Mouse (Mus musculus) midbrain, embryonic 16.5 days (tissue): ENCODE measurements around the gene T. TPM values are rescaled to one million over a fixed set of nuclear protein-coding genes. Genes with fewer than 3 reads are reported as not detected.
"Not testable (repeated sequence)": the region's sequence is repeated elsewhere in the genome, so short reads cannot be mapped to it uniquely, and the experiment has no call there.

ENCODE experiments used
- ATAC-seq: fragments of 200-750 bp; cut with Nextera tagmentation; 2 replicates; pipeline ENCODE4 v1.8.0; 2017; ENCODE audit warnings: moderate TSS enrichment
- H3K27ac ChIP-seq: fragments of 300-500 bp; sonication (generic); 2 replicates; pipeline ENCODE4 v1.5.1; 2014; ENCODE audit warnings: mild to moderate bottlenecking, low read length, mixed read lengths
- H3K27me3 ChIP-seq: fragments of 300-500 bp; sonication (generic); 2 replicates; pipeline ENCODE4 v1.6.1; 2014; ENCODE audit warnings: low read depth, low read length, mixed read lengths; ENCODE audit not compliant: control insufficient read depth, insufficient read depth
- H3K36me3 ChIP-seq: fragments of 300-500 bp; sonication (generic); 2 replicates; pipeline ENCODE4 v1.6.1; 2014; ENCODE audit warnings: mild to moderate bottlenecking, low read length, moderate library complexity, mixed read lengths; ENCODE audit not compliant: control insufficient read depth, insufficient read depth
- H3K4me1 ChIP-seq: fragments of 300-500 bp; sonication (generic); 2 replicates; pipeline ENCODE4 v1.6.1; 2014; ENCODE audit warnings: mild to moderate bottlenecking, low read length, mixed read lengths; ENCODE audit not compliant: control insufficient read depth, insufficient read depth
- H3K4me2 ChIP-seq: fragments of 300-500 bp; sonication (generic); 2 replicates; pipeline ENCODE4 v1.6.1; 2014; ENCODE audit warnings: mild to moderate bottlenecking, low read length, mixed read lengths
- H3K4me3 ChIP-seq: fragments of 300-500 bp; sonication (generic); 2 replicates; pipeline ENCODE4 v1.5.1; 2014; ENCODE audit warnings: low read depth, mild to moderate bottlenecking, low read length, moderate library complexity, mixed read lengths
- H3K9ac ChIP-seq: fragments of 300-500 bp; sonication (generic); 2 replicates; pipeline ENCODE4 v1.6.1; 2014; ENCODE audit warnings: low read depth, low read length, mixed read lengths
- H3K9me3 ChIP-seq: fragments of 300-500 bp; sonication (generic); replicated peaks from 2 replicates; pipeline ENCODE4 v1.6.1; 2014; ENCODE audit warnings: mild to moderate bottlenecking, low read length, mixed read lengths; ENCODE audit not compliant: control insufficient read depth, poor library complexity, severe bottlenecking
- WGBS: fragments of 180-500 bp; shearing (Covaris S2); extraction: QIAGEN DNeasy Blood & Tissue Kit; methylation state at CpG from one replicate; pipeline ENCODE4 v1.1.7; 2014; 5-methylcytosine and 5-hydroxymethylcytosine counted together
- polyA plus RNA-seq: library from polyadenylated mRNA; unstranded; fragments of >200 nt; fragmentation: Nextera tagmentation; extraction: Ambion mirVana; gene quantifications from 2 replicates; pipeline ENCODE4 v1.2.1, GENCODE M21; 2015

Gene T
- polyA plus RNA-seq, 1 experiment from 2014 or later = 0.44 TPM

DNA sequence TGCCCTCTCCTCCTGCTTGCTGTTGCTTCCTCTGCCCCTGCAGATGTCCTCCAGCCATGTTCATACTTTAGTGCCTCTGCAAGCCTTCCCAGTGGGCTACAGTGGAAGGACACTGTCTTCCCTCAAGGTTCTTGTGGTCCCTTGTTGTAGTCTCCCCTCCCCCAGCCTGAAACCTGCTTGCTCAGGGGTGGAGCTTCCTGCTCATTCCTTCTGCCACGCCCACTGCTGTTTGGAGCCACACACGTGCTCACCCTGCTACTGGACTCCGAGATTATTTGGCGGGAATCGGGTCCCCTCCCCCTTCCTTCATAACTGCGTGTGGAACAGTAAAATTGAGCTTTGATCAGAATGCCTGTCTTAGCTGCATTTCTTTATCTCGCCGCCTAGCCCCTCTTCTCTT is 30.3 kb upstream of the T start:
- H3K27ac ChIP-seq, H3K4me1 ChIP-seq, H3K9me3 ChIP-seq, H3K4me3 ChIP-seq, H3K36me3 ChIP-seq, H3K9ac ChIP-seq, H3K4me2 ChIP-seq, ATAC-seq, H3K27me3 ChIP-seq: not testable (repeated sequence)
- WGBS = 66% methylated on average over 7 of the region's 8 CpGs

- Histone ChIP-seq H3K4me1 (peaks cover 9% of the 10 kb centered on the region), H3K27me3 (no peaks in the 10 kb centered on the region), H3K4me3 (no peak overlapping the region), H3K9ac (no peak overlapping the region), H3K4me2 (no peak overlapping the region), H3K36me3 (no peaks in the 10 kb centered on the region), H3K9me3 (no peaks in the 10 kb centered on the region), H3K27ac (no peak overlapping the region)
- ATAC-seq = no peak
- 21% methylated on average over 6 of the region's 6 CpGs for WGBS
Observed at GRCm38 (mm10) chr17:8406285-8406684, 27.9 kb upstream of the T start.

DNA sequence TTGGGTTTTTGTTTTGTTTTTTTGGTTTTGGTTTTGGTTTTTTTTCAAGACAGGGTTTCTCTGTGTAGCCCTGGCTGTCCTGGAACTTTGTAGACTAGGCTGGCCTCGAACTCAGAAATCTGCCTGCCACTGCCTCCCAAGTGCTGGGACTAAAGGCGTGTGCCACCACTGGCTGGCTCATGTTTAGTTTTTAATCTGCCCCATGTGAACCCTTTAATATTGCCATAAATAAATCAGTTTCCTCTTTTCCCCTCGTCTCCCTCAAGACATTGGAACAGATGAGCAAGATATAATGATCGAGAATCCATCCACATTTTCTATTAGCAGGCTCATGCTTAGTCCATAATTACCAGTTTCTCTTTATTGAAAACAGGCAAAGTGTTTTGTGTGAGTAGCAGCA is 26.2 kb upstream of the T start:
- not testable (repeated sequence) for H3K4me1 ChIP-seq, H3K9me3 ChIP-seq, H3K27me3 ChIP-seq, H3K4me3 ChIP-seq, H3K9ac ChIP-seq, H3K27ac ChIP-seq, H3K4me2 ChIP-seq, H3K36me3 ChIP-seq, ATAC-seq
- 69% methylated on average over 4 of the region's 4 CpGs for WGBS

DNA sequence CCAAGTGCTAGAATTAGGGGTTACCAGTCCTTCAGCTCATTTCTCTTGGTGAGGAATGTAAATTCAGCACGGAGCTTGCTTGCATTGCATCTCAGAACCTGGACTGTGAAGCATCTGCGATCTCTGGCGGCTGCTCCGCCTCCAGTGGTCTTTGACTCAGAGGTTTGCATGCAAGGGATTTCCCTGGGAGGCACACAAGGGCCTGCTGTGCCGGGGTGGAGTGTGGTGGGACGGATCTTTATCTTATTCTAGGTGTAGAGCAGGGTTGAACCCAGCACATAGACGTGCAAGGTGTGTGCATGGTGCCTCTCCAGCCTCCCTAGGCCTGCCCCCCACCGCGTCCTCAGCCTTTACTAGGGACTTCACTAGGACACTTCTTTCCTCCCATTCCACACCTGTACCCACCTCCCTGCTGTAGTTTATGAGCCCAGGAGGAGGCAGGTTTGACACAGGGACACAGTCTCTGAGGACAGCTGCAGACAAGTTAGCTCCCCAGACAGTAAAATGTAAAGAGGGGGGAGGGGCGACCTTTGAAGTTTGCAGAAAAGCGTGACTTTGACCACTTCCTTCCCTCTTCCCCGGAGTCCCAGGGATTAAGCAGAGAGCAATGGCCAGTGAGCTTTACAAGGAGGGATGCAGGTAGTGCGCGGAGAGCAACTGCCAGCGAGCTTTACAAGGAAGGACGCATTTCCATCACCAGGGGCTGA is 25.5 kb upstream of the T start:
- no peaks in the 10 kb centered on the region for H3K36me3 ChIP-seq
- no peak overlapping the region for H3K27ac ChIP-seq
- WGBS = 2% methylated on average over 16 of the region's 16 CpGs
- H3K9ac ChIP-seq = peak overlapping the region; percentile 30; the same call in 1 of the 2 replicates
- no peaks in the 10 kb centered on the region for H3K9me3 ChIP-seq
- H3K4me3 ChIP-seq = no peak overlapping the region
- no peak; the same call in 1 of the 2 replicates for ATAC-seq
- no peak overlapping the region for H3K4me2 ChIP-seq
- H3K27me3 ChIP-seq = no peaks in the 10 kb centered on the region
- H3K4me1 ChIP-seq = peaks cover 9% of the 10 kb centered on the region

- Histone ChIP-seq H3K27ac (no peak overlapping the region), H3K36me3 (no peaks in the 10 kb centered on the region), H3K9me3 (no peaks in the 10 kb centered on the region), H3K27me3 (no peaks in the 10 kb centered on the region; the same call in 1 of the 2 replicates), H3K4me2 (no peak overlapping the region), H3K4me1 (peaks cover 9% of the 10 kb centered on the region), H3K4me3 (no peak overlapping the region), H3K9ac (no peak overlapping the region)
- no peak for ATAC-seq
- WGBS = 80% methylated on average over 2 of the region's 2 CpGs
Observed at GRCm38 (mm10) chr17:8410330-8410729, 23.9 kb upstream of the T start.

GRCm38 (mm10) chr17:8413656-8414055 is 20.6 kb upstream of the T start:
- WGBS = 69% methylated on average over 5 of the region's 5 CpGs
- H3K9ac ChIP-seq = no peak overlapping the region
- no peaks in the 10 kb centered on the region; the same call in 1 of the 2 replicates for H3K27me3 ChIP-seq
- no peak overlapping the region for H3K4me2 ChIP-seq
- H3K36me3 ChIP-seq = no peaks in the 10 kb centered on the region
- peaks cover 6% of the 10 kb centered on the region for H3K4me1 ChIP-seq
- ATAC-seq = no peak
- no peak overlapping the region for H3K27ac ChIP-seq
- no peak overlapping the region for H3K4me3 ChIP-seq
- no peaks in the 10 kb centered on the region for H3K9me3 ChIP-seq

DNA sequence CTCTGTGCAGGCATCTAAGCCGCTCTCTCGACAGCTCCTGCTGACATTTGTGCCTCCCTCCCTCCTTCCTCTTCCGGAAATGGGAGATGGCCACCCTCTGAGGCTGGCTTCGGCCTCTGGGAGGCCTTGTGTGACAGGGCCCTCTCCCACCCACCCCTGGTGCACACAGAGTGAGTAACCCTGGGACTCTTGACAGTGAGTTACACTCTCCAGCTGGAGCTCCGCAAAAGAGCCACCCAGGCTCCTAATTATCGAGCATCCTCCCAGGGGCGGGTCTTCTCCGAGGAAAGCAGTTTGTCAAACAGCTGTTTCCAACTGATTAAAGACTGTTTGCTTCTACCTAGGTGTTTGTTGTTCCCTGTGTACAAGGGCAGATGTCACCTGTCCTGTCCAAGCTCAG is 18.7 kb upstream of the T start:
- Histone ChIP-seq H3K27me3 (no peaks in the 10 kb centered on the region; the same call in 1 of the 2 replicates), H3K4me3 (no peak overlapping the region)
- 8% methylated on average over 8 of the region's 8 CpGs for WGBS

DNA sequence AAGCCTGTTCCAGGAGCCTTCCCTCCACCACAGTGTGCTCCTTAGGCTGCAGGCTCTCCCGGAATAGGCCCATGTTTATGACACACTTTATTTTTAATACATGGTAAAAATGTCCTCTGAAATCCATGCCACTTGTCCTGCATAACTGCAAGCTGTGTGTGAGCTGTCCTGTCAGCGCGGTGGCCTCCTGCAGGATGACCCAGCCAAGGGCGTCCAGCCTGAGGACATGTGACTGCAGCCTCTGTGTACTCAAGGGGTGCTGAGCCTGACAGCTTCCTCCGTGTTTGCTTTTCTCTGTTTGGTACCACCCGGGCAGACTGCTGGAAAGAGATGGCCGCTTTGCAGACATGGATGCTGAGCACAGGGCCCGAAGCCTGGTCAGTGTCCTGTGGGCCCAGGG is 17.4 kb upstream of the T start:
- no peaks in the 10 kb centered on the region for H3K4me1 ChIP-seq
- no peak overlapping the region for H3K4me2 ChIP-seq
- H3K36me3 ChIP-seq = no peaks in the 10 kb centered on the region
- H3K27ac ChIP-seq = no peak overlapping the region
- no peak for ATAC-seq
- 63% methylated on average over 8 of the region's 8 CpGs for WGBS
- no peaks in the 10 kb centered on the region; the same call in 1 of the 2 replicates for H3K27me3 ChIP-seq
- no peaks in the 10 kb centered on the region for H3K9me3 ChIP-seq
- no peak overlapping the region for H3K4me3 ChIP-seq
- no peak overlapping the region for H3K9ac ChIP-seq

More for the DNA sequence above, 18.7 kb upstream of the T start:
- Histone ChIP-seq H3K27ac (no peak overlapping the region), H3K9me3 (no peaks in the 10 kb centered on the region), H3K9ac (no peak overlapping the region), H3K4me2 (no peak overlapping the region), H3K4me1 (no peaks in the 10 kb centered on the region), H3K36me3 (no peaks in the 10 kb centered on the region)
- ATAC-seq = no peak

- H3K27ac ChIP-seq = no peak overlapping the region
- no peaks in the 10 kb centered on the region for H3K9me3 ChIP-seq
- no peaks in the 10 kb centered on the region for H3K4me1 ChIP-seq
- no peak for ATAC-seq
- no peak overlapping the region for H3K4me2 ChIP-seq
- no peaks in the 10 kb centered on the region for H3K27me3 ChIP-seq
- H3K4me3 ChIP-seq = no peak overlapping the region
- WGBS = 53% methylated on average over 1 of the region's 1 CpGs
- no peak overlapping the region for H3K9ac ChIP-seq
- H3K36me3 ChIP-seq = no peaks in the 10 kb centered on the region
Observed at GRCm38 (mm10) chr17:8420739-8421138, 13.5 kb upstream of the T start.
